Mouse (Mus musculus) c-Kit-negative CD71-positive TER-119-positive erythroid progenitor cells, embryonic 14.5 days (primary cell): ENCODE data around the gene Hoga1.

Source experiments
- DNase-seq: peaks from one replicate; pipeline ENCODE4 v3.0.0-alpha.2; 2013; ENCODE audit warnings: low read depth, low spot score

The Hoga1 gene

GRCm38 (mm10) chr19:42021681-42022541, 23.5 kb upstream of the Hoga1 start:
- no peak for DNase-seq

- DNase-seq, result no peak
Observed at GRCm38 (mm10) chr19:42022542-42022848, 22.9 kb upstream of the Hoga1 start.

DNA sequence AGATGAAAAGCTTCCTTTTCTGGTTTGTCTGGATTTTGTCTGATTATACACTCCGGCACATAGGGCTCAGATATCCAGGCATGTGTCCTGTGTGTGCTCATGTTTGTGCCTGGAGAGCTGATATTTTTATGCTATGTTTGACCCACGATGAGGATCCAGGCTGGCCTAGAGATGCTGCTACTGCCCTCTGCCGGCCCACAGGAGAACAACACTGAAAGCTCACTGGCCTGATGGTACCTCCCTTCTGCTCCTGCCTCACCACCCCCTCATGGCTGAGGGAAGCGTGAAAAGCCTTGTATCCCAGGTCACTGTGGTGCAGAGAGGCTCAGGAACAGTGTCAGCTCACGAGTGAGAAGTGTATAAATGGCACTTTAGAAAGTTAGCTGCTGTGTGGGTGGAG, 19.3 kb upstream of the Hoga1 start:
- peak; percentile 39 for DNase-seq

DNA sequence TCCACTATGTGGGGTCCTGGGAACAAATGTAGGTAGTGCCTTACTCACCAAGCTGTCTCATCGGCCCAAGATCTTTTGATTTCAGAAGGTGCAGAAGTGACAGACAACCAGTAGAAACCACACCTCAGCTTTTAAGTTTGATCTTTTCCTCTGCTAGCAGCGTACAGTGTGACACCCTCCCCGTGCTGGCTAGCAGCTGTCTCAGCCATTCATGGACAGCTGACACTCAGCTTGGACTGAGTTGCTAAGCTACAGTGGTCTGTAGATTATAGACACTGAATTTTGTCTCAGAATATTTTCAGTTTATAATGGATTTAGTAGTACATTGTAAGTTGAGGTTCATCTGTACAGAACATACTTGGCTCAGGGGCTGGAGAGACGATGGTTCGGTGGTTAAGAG, 14.3 kb upstream of the Hoga1 start:
- no peak for DNase-seq

DNA sequence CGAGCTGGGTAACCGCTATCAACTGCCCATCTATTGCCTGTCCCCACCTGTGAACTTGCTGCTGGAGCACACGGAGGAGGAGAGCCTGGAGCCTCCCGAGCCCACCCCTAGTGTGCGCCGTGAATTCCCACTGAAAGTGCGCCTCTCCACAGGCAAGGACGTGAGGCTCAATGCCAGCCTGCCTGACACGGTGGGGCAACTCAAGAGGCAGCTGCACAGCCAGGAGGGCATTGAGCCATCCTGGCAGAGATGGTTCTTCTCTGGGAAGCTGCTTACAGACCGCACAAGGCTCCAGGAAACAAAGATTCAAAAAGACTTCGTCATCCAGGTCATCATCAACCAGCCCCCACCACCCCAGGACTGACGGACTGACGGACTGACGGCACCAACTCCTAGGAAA, 11.8 kb upstream of the Hoga1 start:
- DNase-seq, result no peak

DNA sequence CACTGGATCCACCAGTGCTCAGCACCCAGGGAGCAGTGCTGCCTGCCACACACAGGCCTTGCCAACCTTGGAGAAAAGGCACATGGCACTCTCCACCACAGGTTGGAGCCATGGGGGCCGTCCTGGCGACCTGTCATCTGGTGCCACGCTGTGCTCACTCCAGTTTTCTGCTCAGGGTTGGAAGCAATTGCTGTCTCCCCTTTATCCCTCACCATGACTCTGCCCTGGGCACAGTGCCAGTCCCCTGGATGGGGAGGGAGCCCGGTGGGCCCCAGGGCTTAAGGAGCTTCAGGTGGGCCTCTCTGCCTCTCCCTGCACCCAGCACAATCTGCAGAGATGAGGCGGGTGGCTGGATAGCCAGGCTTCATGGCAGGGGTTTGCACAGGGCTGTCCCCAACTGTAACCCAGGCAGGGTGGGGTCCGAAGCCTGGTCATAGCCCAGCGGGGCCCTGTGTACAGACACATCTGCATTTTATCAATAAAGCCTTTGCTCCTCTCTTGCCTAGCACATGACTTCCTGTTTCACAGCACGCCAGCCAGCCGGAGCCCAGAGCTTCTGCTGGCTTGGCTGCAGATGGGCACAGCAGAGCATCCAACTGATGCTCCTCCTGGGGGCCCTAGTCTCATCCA, 11.1 kb upstream of the Hoga1 start:
- no peak for DNase-seq

- no peak for DNase-seq
Observed at GRCm38 (mm10) chr19:42034881-42035455, 10.4 kb upstream of the Hoga1 start.

GRCm38 (mm10) chr19:42035456-42036248, 9.8 kb upstream of the Hoga1 start, which contains the start of gene Ankrd2:
TSS of gene Ankrd2 (plus strand) at chr19:42036000.
- no peak for DNase-seq

DNA sequence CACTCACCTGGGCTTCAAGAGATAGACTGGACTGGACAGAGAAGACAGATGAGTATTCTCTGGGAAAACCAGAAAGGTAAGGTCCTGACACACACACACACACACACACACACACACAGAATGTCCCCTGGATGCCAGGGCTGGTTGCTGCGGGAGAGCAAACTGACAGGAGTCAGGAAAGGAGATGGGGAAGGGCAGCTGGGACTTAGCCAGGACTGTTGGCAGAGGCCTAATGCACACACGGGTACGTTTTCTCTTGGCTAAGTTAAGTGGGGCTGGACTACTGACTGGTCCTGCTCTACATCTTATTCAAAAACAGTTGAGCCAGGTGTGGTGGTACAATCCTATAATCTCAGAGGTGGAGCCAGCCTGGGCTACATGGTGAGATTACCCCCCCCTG, 9.1 kb upstream of the Hoga1 start:
- no peak for DNase-seq

DNA sequence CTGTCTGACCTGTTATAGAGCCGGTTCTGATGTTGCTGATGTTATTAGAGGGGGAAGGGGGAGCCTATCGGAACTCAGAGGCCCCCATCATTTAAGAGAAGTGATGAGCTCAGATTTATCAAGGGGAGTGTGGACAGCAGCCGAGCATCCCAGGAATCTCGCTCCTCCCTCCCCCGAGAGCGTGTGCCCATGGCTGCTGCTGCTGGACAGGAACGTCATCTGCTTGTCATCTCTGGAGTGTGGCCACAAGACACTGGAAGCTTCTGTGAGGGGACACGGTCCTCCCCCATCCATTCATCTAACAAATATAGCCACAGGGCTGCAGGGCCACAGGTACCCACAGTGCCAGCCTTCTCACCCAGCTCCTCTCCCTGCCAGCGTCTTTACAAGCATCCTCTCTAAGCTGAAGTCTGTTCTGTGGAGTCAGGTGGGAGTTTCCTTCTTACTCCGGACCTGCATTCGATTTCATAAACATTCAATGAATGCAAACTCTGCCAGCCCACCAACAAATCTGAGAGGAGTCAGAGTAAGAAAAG, 8.2 kb upstream of the Hoga1 start:
- no peak for DNase-seq

DNA sequence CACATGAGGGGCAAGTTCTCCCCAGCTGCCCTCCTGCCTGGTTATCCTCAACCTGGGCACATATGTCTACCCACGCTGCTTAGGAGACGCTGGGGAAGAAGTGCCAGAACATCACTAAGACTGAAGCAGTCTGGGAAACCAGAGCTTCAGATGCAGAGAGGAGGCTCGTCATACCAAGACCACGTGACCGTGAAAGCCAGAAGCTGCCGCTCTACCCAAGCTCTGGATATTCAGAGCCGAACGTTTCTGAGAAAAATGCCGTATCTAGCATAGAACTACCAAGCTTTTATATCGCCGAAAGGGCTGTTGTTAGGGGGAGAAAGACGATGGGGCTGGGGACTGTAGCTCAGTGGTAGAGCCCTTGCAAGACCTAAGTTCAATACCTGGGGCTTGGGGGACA, 7.1 kb upstream of the Hoga1 start:
- no peak for DNase-seq

GRCm38 (mm10) chr19:42043988-42044387, 1.4 kb upstream of the Hoga1 start:
- no peak for DNase-seq

DNA sequence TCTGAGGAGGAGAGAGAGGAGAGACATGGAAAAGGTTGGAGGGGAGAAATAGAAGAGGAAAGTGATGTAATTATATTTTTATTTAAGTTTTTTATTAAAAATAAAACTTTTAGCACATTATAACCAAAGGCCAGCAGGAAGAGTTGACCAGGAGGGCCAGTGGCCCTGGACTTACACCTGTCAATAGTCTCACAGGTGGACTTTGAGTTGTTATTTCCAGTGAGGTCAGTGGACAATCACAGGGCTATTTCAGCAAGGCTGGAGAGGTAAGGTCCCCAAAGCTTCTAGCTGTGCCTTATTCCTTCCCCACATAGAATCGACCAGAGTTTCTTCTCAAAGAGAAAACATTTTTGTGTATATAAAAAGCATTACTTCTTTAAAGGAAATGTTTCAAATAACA, 4.8 kb downstream of the Hoga1 start:
- no peak for DNase-seq

GRCm38 (mm10) chr19:42051351-42051750, 5.9 kb downstream of the Hoga1 start:
- DNase-seq, result no peak

DNA sequence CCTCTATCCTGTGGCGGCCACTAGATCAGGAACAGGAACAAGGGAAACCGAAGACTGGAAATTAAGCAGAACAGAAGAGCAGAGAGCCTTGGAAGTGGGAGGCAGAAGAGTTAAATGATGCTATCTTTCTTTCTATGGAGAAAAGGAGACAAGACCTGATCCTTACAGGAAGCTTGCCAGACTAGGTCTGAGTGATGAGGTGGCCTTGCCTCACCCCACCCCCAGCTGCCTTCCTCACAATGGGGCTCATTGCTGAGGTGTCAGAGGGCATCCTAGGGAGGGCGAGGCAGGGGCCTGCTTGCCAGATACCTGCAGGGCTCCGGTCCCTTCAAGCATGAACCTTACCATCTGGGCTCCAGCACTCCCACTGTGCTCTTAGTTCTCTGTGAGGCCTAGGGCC, 6.5 kb downstream of the Hoga1 start, which contains the start of gene 4933411K16Rik:
Gene 4933411K16Rik (plus strand): TSS at position 301 of the 400 bp plus-strand sequence.
- DNase-seq, result no peak

DNA sequence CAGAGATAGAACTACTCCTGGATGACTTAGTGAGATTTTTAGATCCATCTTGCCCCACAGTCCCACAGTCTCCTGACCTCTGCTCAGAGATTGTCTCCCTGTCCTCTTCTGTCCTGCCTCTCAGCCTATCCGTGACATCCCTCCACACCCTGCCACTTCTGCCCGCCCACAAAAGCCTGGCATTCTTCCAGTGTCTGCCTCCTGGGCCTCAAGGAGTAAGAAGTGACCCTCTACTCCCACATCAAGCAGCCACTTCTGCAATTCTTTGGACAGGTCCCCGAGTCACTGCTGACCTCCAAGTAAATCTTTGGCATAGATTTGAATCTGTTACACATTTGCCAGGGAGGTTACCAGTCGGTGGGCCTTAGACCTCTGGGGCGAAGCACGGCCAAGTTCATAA, 8.8 kb downstream of the Hoga1 start:
- no peak for DNase-seq

DNA sequence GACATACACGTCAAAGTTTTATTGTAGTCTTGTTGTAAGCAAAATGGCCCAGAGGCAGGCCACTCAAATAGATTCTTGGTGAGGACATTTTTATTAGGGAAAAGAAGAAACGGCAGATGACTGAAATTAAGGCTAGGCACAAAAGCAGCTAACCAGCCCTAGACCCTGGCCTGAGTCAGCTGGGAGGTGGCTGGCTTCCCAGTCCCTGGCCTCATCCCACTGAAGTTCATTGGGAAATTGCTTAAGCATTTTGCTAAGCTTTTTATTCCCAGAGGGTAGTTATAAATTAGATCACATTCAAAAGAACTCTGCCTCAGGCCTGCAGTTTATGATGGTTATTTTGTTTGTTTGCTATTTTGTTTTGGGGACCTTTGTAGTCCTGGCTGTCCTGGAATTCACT, 10.5 kb downstream of the Hoga1 start:
- no peak for DNase-seq

DNA sequence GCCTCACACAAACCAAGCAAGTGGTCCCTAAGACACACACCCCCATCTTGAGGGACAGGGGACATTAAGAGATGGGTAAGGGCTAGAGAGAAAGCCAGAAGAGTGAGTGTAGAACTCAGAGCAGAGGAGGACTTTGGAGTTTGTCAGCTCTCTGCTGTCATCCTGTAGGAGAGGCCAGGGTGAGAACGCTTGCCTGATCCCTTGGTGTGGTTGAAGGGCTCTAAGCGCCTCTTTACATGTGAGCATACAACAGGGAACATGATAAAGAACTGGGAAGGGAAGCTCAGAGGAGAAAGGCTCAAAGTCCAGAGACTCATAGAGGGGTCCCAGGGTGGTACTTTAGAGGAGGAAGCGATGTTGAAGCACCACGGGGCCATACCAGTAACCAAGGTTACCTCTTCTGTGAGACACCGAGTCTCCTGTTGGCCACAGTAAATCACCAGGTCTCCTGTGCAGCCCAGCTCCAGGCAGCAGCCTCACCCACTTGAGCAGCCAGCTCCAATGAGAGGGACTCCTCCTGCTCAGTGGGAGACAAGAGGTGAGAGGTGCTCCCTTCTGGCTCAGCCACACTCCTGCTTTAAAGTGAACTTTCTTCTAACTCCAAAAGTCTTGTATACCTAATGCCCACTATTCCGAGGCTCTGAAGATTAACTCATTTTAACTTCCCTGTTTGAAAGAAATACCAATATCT, 11.5 kb downstream of the Hoga1 start:
- no peak for DNase-seq

GRCm38 (mm10) chr19:42058426-42058825, 13.0 kb downstream of the Hoga1 start:
- DNase-seq, result no peak

- no peak for DNase-seq
Observed at GRCm38 (mm10) chr19:42061443-42061842, 16.0 kb downstream of the Hoga1 start.
